Mouse (Mus musculus) stomach, postnatal 0 days (tissue): Measurements from ENCODE around the gene Fhit.

ENCODE experiments used
- CTCF ChIP-seq: IDR thresholded peaks from 2 replicates; pipeline ENCODE4 v1.5.1; 2016; ENCODE audit warnings: antibody characterized with exemption, low read depth, mild to moderate bottlenecking, moderate library complexity
- EP300 ChIP-seq: optimal IDR thresholded peaks from 2 replicates; pipeline ENCODE3; 2016; ENCODE audit warnings: antibody characterized with exemption

GRCm38 (mm10) chr14:11151634-11152321, 10.1 kb downstream of the Fhit start:
- TF ChIP-seq EP300 (no peak), CTCF (no peak)
